Mouse (Mus musculus) megakaryocyte, adult 5-6 weeks (primary cell): ENCODE measurements around the gene Sprn. TPM values are rescaled to one million over a fixed set of nuclear protein-coding genes. Genes with fewer than 3 reads are reported as not detected.

Experiments used
- ATAC-seq: 2 replicates; pipeline ENCODE4 v1.8.0; 2016; ENCODE audit warnings: mild to moderate bottlenecking, inconsistent platforms; ENCODE audit not compliant: poor library complexity, severe bottlenecking
- total RNA-seq, 2 experiments: library from RNA; stranded (forward) in 1 of 2; stranded (reverse) in 1 of 2; fragments of 153-499, 151-499 nt in 1 of 2; fragments of 221-1000, 200-1000 nt in 1 of 2; gene quantifications; 2 replicates each; pipeline versions ENCODE4 v1.2.3 to v1.2.4; 2015 to 2017

Sprn gene
- not detected in 2 replicates for total RNA-seq (2015)
- not detected in 2 replicates for total RNA-seq (2017)

GRCm38 (mm10) chr7:140154218-140154927 is at the start of gene Sprn:
Gene Sprn (minus strand): TSS chr7:140154877.
- ATAC-seq, result no peak

DNA sequence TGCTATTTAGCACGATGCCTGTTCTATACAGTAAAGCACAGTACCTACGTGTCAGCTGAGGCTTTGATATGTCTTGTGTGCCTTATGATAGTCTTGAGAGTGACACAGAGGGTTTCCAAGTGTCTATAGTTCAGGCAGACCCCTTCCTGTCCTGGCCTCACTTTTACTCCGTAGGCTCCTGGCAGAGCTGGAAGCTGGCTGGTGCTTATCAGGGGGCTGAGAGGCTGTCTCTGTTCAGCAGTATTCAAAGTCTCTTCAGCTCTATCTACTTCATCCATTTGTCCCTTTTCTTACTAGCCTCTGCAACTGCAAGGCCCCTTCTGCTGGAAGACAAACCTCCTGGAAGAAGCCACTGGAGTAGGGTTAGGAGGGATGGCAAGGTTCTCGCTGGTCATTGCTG is 46.4 kb upstream of the Sprn start:
- ATAC-seq, result no peak

GRCm38 (mm10) chr7:140196002-140196401 is 41.3 kb upstream of the Sprn start:
- ATAC-seq, result no peak

- ATAC-seq, result no peak
Measured at GRCm38 (mm10) chr7:140194031-140194430, 39.4 kb upstream of the Sprn start.

- no peak for ATAC-seq
Measured at GRCm38 (mm10) chr7:140192851-140193250, 38.2 kb upstream of the Sprn start.

DNA sequence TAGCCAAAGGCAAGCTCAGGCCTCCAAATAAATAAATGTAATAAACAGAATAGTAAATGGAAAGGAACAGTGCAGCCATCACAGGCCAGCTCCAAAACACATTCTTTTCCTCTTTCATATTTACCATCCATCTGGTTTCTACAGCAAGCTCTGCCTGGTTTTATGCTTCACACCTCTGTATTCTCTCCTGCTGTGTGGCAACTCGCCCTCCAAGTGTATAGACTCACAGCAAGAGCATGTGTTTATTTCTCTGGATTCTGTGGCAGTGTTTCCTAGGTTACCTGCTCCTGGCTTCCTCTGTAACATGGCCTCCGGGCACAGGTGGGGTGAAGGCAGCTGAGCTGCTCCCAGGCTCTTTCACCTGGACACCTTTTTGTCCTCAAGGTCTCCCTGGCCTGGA is 37.8 kb upstream of the Sprn start:
- ATAC-seq, result no peak

- no peak for ATAC-seq
Measured at GRCm38 (mm10) chr7:140190435-140190834, 35.8 kb upstream of the Sprn start.

GRCm38 (mm10) chr7:140188391-140189328 is 34.0 kb upstream of the Sprn start:
- ATAC-seq, result 0 out of 2 replicates have a peak, but pooled peaks have one; percentile 47

DNA sequence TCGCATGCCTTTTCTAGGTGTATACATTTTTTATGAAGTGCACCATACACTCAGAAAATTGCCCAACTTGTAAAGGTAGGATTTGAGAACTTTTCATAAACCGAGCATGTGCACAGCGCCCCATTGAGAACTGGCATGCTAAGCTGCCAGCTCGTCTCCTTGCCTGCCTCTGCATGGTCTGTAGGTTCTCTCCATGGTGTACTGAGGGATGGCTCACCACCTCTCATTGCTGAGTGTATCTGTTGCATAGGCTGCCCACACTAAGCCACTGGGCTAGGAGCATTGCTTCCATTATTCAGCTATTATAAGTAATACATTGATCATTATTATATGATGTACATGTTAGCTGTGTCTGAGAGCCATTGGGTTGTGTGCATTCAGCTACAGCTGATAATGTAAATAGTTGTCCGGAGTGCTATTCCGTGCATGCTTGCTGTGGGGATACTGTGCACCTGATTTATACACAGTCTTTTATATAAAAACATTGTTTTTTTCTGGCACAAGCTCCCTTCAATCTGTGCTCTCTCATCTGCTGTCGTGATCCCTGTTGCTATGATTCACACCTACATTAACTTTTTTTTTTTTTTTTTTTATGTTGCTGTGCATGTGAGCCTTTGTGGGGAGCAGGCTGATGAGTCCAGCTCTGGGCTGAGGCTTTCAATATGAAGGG is 33.2 kb upstream of the Sprn start:
- ATAC-seq, result no peak

DNA sequence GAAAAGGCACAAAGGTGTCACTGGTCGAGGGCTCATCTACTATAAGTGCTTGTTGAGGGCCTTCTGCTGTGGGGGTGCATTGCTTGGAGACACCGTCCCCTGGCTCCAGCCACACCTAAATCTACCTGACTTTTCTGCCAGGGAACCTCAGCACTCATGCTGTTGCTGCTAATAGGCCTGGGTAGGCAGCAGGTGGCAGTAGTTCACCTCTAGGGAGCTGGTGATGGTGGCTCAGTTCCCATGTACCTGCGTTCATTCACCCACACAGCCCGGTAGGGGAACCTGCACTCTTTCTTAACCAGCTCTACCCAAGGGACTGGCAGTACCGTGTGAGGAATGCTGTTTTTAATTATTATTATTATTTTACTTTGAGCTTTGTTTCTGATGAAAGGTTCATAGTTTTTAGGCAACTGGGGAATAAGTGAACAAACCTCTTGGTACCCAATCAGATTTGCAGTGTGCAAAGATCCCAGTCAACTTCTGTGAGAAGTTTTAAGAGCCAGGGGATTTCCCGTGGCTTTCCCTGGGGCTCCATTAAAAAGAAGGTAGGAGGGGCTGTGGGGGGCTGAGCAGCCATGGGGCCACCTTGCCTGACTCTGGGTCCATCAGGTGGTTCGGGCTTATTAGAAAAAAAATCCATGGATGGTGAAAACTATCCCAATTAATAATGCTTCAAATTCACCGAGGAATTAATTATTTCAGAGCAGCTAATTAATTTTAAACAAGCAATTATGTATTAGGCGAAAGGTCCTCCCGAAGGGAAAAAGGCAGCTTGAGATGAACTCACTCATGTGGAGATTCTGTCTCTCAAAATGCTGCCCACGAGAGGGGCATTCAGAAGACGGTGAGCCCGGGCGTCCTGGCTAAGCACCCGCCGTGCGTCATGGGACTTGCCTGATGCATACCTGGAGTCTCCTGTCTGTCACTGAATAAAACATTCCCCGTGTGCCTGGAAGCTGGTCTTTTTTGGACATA is 32.3 kb upstream of the Sprn start:
- 0 out of 2 replicates have a peak, but pooled peaks have one; percentile 35 for ATAC-seq

DNA sequence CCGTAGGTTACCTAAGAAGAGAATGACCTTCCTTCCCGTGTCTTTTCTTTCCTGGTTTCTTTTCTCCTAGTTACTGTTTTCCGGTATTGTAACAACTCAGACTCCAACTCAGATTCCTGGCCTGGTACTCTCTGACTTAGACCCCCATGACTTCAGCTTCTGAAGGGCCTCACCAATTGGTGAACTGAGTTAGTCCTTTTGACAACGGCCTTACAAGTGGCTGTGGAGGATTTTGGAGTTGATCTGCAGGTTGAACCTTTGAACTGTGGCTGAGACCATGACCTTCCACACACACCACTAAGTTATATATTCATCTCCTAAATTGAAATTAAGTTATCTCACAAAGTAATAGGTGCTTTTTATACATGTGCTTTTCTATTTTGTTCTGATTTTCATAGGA is 29.5 kb upstream of the Sprn start:
- no peak for ATAC-seq

- no peak for ATAC-seq
Measured at GRCm38 (mm10) chr7:140180692-140181091, 26.0 kb upstream of the Sprn start.

DNA sequence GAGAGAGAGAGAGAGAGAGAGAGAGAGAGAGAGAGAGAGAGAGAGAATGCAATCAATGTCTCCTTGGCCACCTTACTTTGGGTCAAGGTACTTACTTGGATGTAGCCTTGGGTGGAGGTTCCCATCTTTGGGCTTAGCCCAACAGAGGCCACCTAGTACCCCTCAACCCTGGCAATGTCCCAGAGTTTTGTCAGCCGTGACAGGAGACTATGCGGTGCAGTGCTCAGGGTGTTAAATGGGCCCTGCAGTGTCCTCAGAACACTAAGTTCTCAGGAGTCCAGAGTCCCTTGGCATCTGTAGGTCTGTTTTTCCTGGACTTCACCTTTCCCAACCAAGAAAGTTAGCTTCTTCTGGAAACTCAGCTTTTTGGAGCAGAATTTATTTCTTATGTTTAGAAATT is 24.5 kb upstream of the Sprn start:
- no peak for ATAC-seq

GRCm38 (mm10) chr7:140172936-140173335 is 18.3 kb upstream of the Sprn start, which contains the start of gene Olfr523:
Gene Olfr523 (plus strand): TSS chr7:140173217.
- no peak for ATAC-seq

GRCm38 (mm10) chr7:140170863-140171262 is 16.2 kb upstream of the Sprn start:
- no peak for ATAC-seq

GRCm38 (mm10) chr7:140169386-140169785 is 14.7 kb upstream of the Sprn start:
- no peak for ATAC-seq

DNA sequence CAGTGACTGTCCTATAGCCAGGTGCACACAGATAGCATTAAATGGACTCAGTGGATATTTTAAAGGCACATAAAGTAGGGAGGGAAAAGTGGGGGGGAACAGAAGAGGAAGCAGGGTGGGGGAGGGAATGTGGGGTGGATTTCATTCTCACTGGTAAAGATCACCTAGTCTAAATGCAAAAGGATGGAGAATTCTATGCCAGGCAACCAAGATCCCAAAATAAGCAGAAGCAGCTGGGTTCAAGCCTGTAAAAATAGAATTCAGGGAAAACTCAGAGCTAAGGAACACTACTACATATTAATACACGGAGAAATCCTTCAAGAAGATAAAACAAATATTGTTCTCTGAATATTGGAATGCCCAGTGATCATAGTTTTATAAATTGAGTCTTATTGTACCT is 13.3 kb upstream of the Sprn start:
- ATAC-seq, result no peak

DNA sequence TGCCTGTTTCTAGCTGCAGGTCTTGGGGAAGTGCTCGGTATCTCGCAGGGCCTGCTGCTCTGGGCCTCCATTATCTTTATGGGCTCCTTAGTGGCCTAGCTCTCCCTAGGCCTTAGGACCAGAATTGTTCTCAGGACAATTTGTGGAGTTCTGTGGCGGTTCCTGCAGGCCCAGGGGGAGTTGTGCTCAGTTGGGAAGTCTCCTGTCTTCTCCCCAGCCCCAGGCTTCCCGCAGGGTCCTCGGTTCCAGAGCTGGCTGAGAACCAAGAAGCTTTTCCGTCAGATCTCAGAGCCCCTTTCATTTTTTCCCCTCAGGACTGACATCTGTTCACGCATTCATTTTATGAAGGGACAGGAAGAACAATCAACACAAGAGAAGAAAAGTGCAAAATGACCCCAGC is 10.0 kb upstream of the Sprn start, which contains the start of gene Olfr522:
Gene Olfr522, minus strand, starts transcription at position 101 of the 400 bp plus-strand sequence.
- no peak for ATAC-seq

DNA sequence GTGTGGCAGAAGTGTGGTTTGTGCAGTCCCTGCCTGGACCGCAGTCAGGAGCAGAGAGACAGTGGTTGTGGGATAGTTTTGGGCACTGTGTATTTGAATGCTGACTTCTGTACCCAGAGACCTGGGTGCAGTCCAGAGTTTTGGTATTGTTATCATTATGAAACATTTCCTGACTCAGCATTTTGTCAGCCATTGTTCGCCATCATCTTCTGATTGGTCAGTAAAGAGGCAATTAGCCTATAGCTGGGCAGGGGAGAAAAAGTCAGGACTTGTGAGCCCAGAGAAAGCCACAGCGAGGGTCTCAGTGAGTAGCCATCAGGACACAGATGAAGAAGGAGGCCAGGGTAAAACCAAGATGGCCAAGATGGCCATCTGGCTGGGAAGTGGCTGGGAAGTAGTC is 5.7 kb upstream of the Sprn start:
- no peak for ATAC-seq

DNA sequence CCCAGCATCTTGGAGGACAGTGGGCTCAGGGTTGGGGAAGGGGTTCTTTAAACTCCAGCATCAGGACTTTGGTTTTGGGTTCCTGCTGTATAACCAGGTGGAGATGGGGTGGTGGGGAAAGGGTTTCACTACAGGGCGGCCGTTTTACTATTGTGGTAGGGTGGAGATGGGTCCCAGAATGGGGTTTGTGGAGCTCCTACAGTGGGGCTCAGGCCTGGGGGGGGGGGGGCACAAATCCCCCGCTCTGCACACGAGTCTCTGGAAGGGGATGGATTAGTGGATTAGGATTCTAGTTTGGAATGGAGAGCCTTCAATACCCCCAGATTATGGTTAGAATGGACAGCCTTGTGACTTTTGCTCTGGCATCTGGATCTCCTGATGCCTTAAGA is 854 bp downstream of the Sprn start:
- no peak for ATAC-seq
